8 mouse cellular contexts compared by ENCODE assay signal in the genomic region with DNA sequence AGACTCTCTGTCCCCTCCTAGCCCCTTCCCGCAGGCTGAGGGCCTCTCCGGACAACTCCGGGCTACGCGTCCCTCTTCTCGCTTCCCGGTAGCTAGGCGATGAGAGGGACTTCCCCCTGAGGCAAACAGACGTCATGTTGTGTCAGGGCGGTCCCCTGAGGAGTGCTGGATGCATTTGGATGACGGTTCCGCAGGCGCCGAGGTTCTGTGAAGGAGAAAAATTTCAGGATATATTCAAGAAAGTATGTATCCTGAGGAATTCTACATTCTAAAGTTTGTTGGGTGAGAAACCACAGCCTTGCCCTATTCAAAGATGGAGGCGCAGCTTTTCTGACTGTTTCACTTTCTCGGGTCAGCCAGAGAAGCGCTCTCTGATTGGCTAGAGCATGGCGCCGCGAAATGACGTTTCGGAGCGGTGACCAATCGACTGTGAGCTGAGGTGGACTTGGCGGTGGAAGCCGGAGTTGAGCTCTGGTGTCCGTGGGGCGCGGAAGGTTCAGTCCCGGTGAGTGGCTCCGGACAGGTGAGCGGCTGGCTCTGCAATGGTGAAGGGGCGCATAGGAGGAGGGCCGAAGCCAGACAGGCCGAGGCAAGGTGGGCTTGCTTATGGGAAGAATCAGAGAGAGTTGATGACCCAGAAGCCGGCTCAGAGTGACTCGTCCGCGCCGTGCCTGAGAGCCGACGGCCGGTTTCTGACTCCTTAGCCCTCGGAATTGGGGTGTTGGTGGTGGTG. TPM values are rescaled to one million over a fixed set of nuclear protein-coding genes. Genes with fewer than 3 reads are reported as not detected.
A peak's percentile ranks its signal among the peaks of the same experiment; 100 is the strongest.
DNase-seq lines count a peak whose midpoint lies in the region; ATAC-seq lines count a peak whose summit lies in the region.

TSS of gene Sec23b (plus strand) at position 410 of the 733 bp plus-strand sequence.

- peak within 1 kb of the TSS; percentile 71 for H3K4me3 ChIP-seq in hindbrain, embryonic 14.5 days (replicated peaks; ENCODE audit: low read length)

- H3K9me3 ChIP-seq in hindbrain, embryonic 14.5 days (ENCODE audit: control insufficient read depth, low read length): no peaks in the 10 kb centered on the region

- H3K27ac ChIP-seq in hindbrain, embryonic 14.5 days: peak within 1 kb of the TSS; percentile 79

- peaks cover 15% of the 10 kb centered on the region for H3K4me1 ChIP-seq in hindbrain, embryonic 14.5 days (replicated peaks; ENCODE audit: control insufficient read depth, insufficient read depth, low read length)

- peak within 1 kb of the TSS; percentile 67 for H3K4me2 ChIP-seq in hindbrain, embryonic 14.5 days (replicated peaks)

- peak within 1 kb of the TSS; percentile 74 for H3K9ac ChIP-seq in hindbrain, embryonic 14.5 days

- peak; percentile 99 for DNase-seq in R1 (ENCODE audit: low read depth, low spot score)
- peak; percentile 98 for DNase-seq in cerebellum, postnatal 25 days
- DNase-seq in frontal cortex, postnatal 25 days (ENCODE audit: low spot score in 2 of 2): peak; percentile 95 to 96
- peak; percentile 97 for DNase-seq in hindbrain, embryonic 14.5 days (ENCODE audit: low spot score)
- peak; percentile 96 for DNase-seq in layer of hippocampus, postnatal 36 days
- peak; percentile 99 for DNase-seq in lung, postnatal 36 days
- DNase-seq in retina, postnatal 1 day: peak; percentile 99
- DNase-seq in urinary bladder, adult 18-20 months (ENCODE audit: low spot score in 2 of 2): peak; percentile 94 to 96

- under 1% methylated on average over 44 of the region's 44 CpGs for WGBS in hindbrain, embryonic 14.5 days

- peak; percentile 98 for ATAC-seq in hindbrain, embryonic 14.5 days (ENCODE audit: low FRiP score)

- H3K36me3 ChIP-seq in hindbrain, embryonic 14.5 days (replicated peaks; ENCODE audit: control insufficient read depth, insufficient read depth): peaks cover 14% of the 10 kb centered on the region; the same call in 1 of the 2 replicates

- H3K27me3 ChIP-seq in hindbrain, embryonic 14.5 days (ENCODE audit: control insufficient read depth, insufficient read depth, low read length): no peaks in the 10 kb centered on the region

RNA-seq across cellular contexts. Expression of gene Sec23b, which starts in this region (rescaled TPM):
- polyA plus RNA-seq in hindbrain, embryonic 14.5 days (2014; fragmentation: Nextera tagmentation; extraction: Ambion mirVana): 64.3 and 69.5 TPM in 2 replicates
- total RNA-seq in layer of hippocampus, postnatal 36 days (2021): 10 to 100 TPM; 46.4 to 50.0 TPM

Comparison
In these comparisons a context has a peak if more than half of its experiments do, and no peak if none do; other contexts are left out.
1. Peak in every context shown above with its lines: DNase-seq, ATAC-seq, H3K4me3 ChIP-seq and H3K27ac ChIP-seq.